Mouse (Mus musculus) stomach, embryonic 14.5 days (tissue): ENCODE data around the gene Tet3. TPM values are rescaled to one million over a fixed set of nuclear protein-coding genes. Genes with fewer than 3 reads are reported as not detected.

ENCODE experiments used
- ATAC-seq: fragments of 200-750 bp; cut with Nextera tagmentation; 2 replicates; pipeline ENCODE4 v1.8.0; 2017; ENCODE audit warnings: low read depth, moderate TSS enrichment; ENCODE audit not compliant: insufficient number of reproducible peaks, insufficient read depth, low FRiP score
- H3K27ac ChIP-seq: fragments of 300-500 bp; sonication (generic); 2 replicates; pipeline ENCODE4 v1.5.1; 2014; ENCODE audit warnings: mild to moderate bottlenecking, low read length, moderate library complexity, mixed read lengths
- H3K27me3 ChIP-seq: fragments of 300-500 bp; sonication (generic); 2 replicates; pipeline ENCODE4 v1.6.1; 2014; ENCODE audit warnings: low read length, control low read depth, mixed read lengths; ENCODE audit not compliant: control insufficient read depth, insufficient read depth
- H3K36me3 ChIP-seq: fragments of 300-500 bp; sonication (generic); 2 replicates; pipeline ENCODE4 v1.6.1; 2014; ENCODE audit warnings: mild to moderate bottlenecking, control low read depth, low read length, moderate library complexity, mixed read lengths; ENCODE audit not compliant: control insufficient read depth, insufficient read depth
- H3K4me1 ChIP-seq: fragments of 300-500 bp; sonication (generic); 2 replicates; pipeline ENCODE4 v1.6.1; 2014; ENCODE audit warnings: low read length, control low read depth, mixed read lengths; ENCODE audit not compliant: control insufficient read depth, insufficient read depth
- H3K4me2 ChIP-seq: fragments of 300-500 bp; sonication (generic); replicated peaks from 2 replicates; pipeline ENCODE4 v1.6.1; 2014; ENCODE audit warnings: low read depth, low read length, control low read depth
- H3K4me3 ChIP-seq: fragments of 300-500 bp; sonication (generic); 2 replicates; pipeline ENCODE4 v1.5.1; 2014; ENCODE audit warnings: low read depth, low read length, control low read depth
- H3K9ac ChIP-seq: fragments of 300-500 bp; sonication (generic); replicated peaks from 2 replicates; pipeline ENCODE4 v1.6.1; 2014; ENCODE audit warnings: low read depth, mild to moderate bottlenecking, control low read depth, low read length, moderate library complexity, mixed read lengths
- H3K9me3 ChIP-seq: fragments of 300-500 bp; sonication (generic); 2 replicates; pipeline ENCODE4 v1.6.1; 2016; ENCODE audit warnings: low read depth, low read length, control low read depth; ENCODE audit not compliant: control insufficient read depth
- WGBS: fragments of 180-500 bp; shearing (Covaris S2); extraction: QIAGEN DNeasy Blood & Tissue Kit; methylation state at CpG from one replicate; pipeline ENCODE4 v1.1.7; 2014; 5-methylcytosine and 5-hydroxymethylcytosine counted together
- polyA plus RNA-seq: library from polyadenylated mRNA; unstranded; fragments of >200 nt; fragmentation: Nextera tagmentation; extraction: Ambion mirVana; gene quantifications from 2 replicates; pipeline ENCODE4 v1.2.1, GENCODE M21; 2014

The Tet3 gene
- polyA plus RNA-seq, 1 experiment from 2014 or later: 49.2 TPM

DNA sequence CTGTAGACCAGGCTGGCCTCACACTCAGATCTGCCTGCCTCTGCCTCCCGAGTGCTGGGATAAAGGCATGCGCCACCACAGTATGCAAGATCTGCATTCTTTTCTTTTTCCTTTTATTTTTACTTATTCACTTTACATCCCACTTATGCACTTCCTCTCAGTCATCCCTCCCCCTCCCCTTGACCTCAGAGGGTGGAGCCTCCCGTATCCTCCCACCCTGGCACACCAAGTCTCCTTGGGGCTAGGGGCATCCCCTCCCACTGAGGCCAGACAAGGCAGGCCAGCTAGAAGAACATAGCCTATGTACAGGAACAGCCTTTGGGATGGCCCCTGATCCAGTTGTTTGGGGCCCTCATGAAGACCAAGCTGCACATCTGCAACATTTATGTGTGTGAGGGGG lies 41.4 kb downstream of the Tet3 start:
- Histone ChIP-seq H3K4me2 (no peak overlapping the region), H3K9me3 (no peaks in the 10 kb centered on the region), H3K27me3 (no peaks in the 10 kb centered on the region), H3K36me3 (no peaks in the 10 kb centered on the region; the same call in 1 of the 2 replicates), H3K4me1 (peaks cover 46% of the 10 kb centered on the region), H3K27ac (no peak overlapping the region), H3K4me3 (no peak overlapping the region), H3K9ac (no peak overlapping the region)
- ATAC-seq: no peak
- WGBS: 76% methylated on average over 3 of the region's 3 CpGs

DNA sequence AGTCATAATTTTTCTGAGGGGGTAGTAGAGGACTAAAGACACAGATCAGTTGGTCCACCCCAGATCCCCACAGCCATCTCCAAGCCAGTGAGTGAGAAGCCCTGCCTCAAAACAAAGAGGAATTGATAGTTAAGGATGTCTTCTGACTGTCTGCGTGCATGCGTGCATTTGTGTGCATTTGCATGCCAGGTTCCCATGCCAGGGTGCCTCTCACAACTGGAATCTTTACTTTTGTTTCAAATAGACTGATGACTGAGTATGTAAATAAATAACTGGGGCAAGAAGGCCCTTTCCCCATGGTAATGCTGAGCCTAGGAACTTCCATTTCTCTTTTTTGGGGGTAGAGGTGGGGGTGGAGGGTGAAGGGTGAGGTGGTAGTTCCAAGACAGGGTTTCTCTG lies 41.8 kb downstream of the Tet3 start:
- ATAC-seq: no peak
- peak overlapping the region; percentile 15; the same call in 1 of the 2 replicates for H3K27ac ChIP-seq
- H3K36me3 ChIP-seq: no peaks in the 10 kb centered on the region; the same call in 1 of the 2 replicates
- no peaks in the 10 kb centered on the region for H3K27me3 ChIP-seq
- no peaks in the 10 kb centered on the region for H3K9me3 ChIP-seq
- no peak overlapping the region for H3K4me2 ChIP-seq
- no peak overlapping the region for H3K4me3 ChIP-seq
- H3K9ac ChIP-seq: no peak overlapping the region
- peaks cover 49% of the 10 kb centered on the region for H3K4me1 ChIP-seq
- 87% methylated on average over 2 of the region's 2 CpGs for WGBS

DNA sequence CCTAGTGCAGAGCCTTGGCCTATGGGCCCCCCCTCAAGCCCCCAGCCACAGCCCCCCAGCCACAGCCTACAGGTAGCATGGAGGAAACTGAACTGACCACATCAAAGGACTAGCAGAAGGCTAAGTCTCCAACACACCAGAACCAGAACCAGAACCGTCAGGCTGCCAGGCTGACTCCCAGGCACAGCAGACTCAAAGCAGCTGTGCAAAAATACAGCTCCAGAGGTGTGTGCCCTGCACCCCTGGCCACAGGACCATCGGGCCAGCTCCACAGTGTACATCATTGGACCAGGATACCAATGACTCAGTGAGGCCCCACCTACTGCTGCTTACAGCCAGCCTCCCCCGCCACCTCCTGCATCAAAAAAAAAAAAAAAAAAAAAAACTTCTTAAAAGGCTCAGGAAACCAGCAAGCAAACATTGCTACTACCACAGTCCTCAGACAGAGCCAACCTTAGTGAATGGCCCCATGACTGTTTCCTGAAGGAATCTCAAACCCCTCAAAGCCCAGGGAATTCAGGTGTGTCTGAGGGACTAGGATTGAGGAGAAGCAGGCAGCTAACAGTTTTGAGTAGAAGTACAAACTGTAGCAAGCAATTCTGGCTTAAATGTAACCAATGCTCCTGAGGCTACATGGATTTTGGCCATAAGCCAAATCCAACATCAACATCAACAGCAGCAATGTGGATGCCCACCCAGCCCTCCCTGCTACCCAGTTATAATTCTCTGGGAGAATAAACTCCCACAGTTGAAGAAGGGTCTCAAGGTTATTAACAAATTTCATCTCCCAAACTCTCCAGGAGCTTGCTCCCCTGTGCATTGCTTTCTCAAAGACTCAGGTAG lies 42.4 kb downstream of the Tet3 start:
- Histone ChIP-seq H3K9me3 (no peaks in the 10 kb centered on the region), H3K4me3 (no peak overlapping the region), H3K9ac (no peak overlapping the region), H3K4me1 (peaks cover 46% of the 10 kb centered on the region), H3K4me2 (no peak overlapping the region), H3K27ac (peak overlapping the region; percentile 15; the same call in 1 of the 2 replicates), H3K27me3 (no peaks in the 10 kb centered on the region), H3K36me3 (no peaks in the 10 kb centered on the region; the same call in 1 of the 2 replicates)
- WGBS: 58% methylated on average over 3 of the region's 3 CpGs
- 0 out of 2 replicates have a peak, but pooled peaks have one; percentile 34 for ATAC-seq

DNA sequence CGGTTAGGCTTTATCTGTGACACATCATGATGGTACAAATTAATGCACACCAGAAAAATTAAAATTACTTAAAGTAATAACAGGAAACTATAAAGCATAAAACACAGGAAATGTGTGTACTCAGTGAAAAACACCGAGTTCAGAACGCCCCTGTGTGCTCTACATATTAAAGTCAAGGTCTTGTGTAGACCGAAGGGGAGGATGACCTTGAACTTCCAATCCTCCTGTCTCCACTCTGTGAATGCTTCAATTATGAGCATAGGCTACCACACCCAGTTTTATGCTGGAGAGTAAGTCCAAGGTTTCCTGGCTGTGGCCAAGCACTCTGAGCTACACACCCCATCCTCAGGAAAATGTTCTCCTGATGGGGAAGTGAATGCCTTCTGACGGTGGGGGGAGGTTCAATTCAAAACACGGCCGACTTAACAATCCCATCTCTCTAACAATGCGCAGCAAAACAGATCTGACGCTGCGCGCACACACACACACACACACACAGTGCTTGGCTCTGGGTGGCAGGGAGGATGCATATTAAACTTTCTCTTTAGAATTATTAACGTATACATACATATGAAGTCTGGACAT lies 43.4 kb downstream of the Tet3 start:
- Histone ChIP-seq H3K36me3 (no peaks in the 10 kb centered on the region; the same call in 1 of the 2 replicates), H3K27me3 (no peaks in the 10 kb centered on the region), H3K4me3 (no peak overlapping the region), H3K9ac (no peak overlapping the region), H3K27ac (no peak overlapping the region), H3K9me3 (no peaks in the 10 kb centered on the region), H3K4me2 (no peak overlapping the region), H3K4me1 (peaks cover 49% of the 10 kb centered on the region)
- WGBS: 86% methylated on average over 12 of the region's 12 CpGs
- ATAC-seq: no peak

DNA sequence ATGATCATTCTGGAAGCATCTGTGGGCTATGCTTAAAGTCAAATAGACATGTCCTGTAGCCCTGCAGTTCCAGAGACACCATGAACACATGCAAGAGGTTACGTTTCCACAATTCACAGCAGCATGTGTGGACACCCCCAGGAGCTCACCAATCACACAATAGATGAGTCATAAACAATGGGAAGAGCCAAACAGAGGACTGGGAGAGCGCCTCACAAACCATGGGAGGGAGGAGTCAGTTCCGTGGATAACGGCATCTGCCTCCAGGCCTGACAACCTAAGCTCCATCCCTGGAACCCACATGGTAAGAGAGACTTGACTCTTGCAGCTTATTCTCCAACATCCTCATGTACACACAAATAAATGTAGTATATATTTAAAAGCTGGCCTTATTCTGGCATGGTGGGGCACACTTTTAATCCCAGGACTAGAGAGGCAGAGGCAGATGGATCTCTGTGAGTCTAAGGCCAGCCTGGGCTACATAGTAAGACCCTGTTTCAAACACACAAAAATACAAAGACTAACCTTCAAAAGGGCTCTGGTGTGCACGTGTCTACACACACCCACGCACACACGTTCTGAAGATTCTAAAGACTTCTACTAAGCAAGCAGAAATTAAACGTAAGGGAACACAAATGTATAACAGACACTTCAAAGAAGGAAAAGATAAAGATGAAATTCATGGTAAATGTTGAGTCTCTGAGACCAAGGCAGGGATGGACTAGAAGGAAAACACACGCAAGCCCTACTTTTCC lies 44.1 kb downstream of the Tet3 start:
- H3K4me2 ChIP-seq: no peak overlapping the region
- peaks cover 55% of the 10 kb centered on the region for H3K4me1 ChIP-seq
- no peak overlapping the region for H3K4me3 ChIP-seq
- no peak for ATAC-seq
- 83% methylated on average over 9 of the region's 9 CpGs for WGBS
- no peak overlapping the region for H3K27ac ChIP-seq
- H3K9me3 ChIP-seq: no peaks in the 10 kb centered on the region
- H3K27me3 ChIP-seq: no peaks in the 10 kb centered on the region
- H3K36me3 ChIP-seq: no peaks in the 10 kb centered on the region; the same call in 1 of the 2 replicates
- no peak overlapping the region for H3K9ac ChIP-seq

DNA sequence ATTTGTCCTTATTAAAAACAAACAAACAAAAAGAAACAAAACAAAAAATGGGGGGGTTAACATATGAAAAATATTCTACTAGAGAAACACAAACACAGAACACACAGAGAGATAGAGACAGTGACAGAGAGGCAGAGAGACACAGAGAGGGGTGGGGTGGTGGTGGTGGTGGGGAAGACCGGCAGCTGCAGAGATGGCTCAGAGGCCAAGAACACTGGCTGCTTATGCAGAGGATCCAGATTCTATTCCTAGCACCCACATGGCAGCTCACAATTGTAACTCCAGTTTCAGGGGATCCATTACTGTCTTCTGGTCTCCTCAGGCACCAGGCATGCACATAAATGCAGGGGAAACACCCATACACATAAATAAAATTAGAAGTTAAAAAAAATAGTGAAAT lies 45.2 kb downstream of the Tet3 start:
- peaks cover 55% of the 10 kb centered on the region for H3K4me1 ChIP-seq
- H3K36me3 ChIP-seq: no peaks in the 10 kb centered on the region; the same call in 1 of the 2 replicates
- 63% methylated on average over 1 of the region's 1 CpGs for WGBS
- H3K4me2 ChIP-seq: no peak overlapping the region
- no peak overlapping the region for H3K27ac ChIP-seq
- no peaks in the 10 kb centered on the region for H3K9me3 ChIP-seq
- H3K27me3 ChIP-seq: no peaks in the 10 kb centered on the region
- no peak for ATAC-seq
- no peak overlapping the region for H3K9ac ChIP-seq
- H3K4me3 ChIP-seq: no peak overlapping the region

DNA sequence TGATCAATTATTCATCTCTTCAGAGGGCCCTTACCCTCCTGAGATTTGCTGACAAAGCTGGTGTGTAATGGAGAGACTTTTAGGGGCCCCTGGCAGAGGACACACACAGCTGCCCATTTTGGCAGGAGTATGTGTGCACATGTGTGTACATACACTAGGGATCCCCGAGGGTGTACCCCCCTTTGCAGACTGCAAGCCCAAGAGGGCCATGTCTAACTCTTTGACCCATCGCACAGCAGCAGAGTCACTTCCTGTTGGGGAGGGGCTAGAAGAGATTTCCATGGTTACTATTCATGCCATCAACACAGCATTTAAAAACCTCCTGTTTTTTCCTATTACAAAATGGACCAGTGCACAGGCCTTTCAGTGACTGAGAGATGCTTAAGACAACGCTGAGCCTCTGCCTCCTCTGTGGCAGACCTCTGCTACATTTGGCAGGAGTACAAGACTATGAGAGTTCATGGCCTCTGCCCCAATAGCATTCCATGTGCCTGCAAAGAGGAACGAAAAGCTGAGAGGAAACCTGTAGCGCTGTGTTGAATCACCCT lies 46.0 kb downstream of the Tet3 start:
- Histone ChIP-seq H3K9ac (no peak overlapping the region), H3K4me1 (peaks cover 49% of the 10 kb centered on the region), H3K9me3 (no peaks in the 10 kb centered on the region), H3K27me3 (no peaks in the 10 kb centered on the region), H3K4me2 (no peak overlapping the region), H3K27ac (no peak overlapping the region; the same call in 1 of the 2 replicates), H3K36me3 (no peaks in the 10 kb centered on the region; the same call in 1 of the 2 replicates), H3K4me3 (no peak overlapping the region)
- WGBS: 46% methylated on average over 5 of the region's 5 CpGs
- ATAC-seq: no peak

DNA sequence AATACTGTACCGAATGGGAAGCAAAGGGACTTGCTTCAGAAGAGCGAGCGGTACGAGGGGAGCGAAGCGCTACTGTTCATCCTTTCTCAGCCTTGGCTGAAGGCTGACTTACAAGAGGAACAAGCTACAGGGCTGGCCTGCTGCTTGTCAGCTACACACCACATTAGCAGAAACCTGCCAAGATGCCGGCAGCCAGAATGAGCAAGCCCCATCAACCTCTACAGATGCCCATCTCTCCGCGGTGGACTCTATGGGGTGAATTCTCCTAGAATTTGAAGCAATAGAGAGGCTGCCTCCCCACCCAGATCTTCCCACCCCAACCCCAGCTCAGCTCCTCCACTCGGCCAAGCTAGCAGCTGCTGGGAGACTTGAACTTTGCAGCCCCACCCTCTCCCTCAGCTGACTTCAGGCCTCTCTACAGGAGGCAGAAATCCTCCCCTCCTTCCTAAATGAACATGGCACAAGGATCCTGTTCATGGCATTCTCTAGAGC lies 46.5 kb downstream of the Tet3 start:
- H3K4me1 ChIP-seq: peaks cover 46% of the 10 kb centered on the region
- no peak overlapping the region for H3K4me2 ChIP-seq
- 79% methylated on average over 10 of the region's 10 CpGs for WGBS
- no peaks in the 10 kb centered on the region for H3K27me3 ChIP-seq
- no peak overlapping the region for H3K4me3 ChIP-seq
- no peak overlapping the region for H3K27ac ChIP-seq
- no peak overlapping the region for H3K9ac ChIP-seq
- H3K36me3 ChIP-seq: no peaks in the 10 kb centered on the region; the same call in 1 of the 2 replicates
- no peak for ATAC-seq
- no peaks in the 10 kb centered on the region for H3K9me3 ChIP-seq
